Mouse (Mus musculus) embryonic fibroblast, embryonic 13.5 days (primary cell): Measurements from ENCODE around the gene Slc22a15. TPM values are rescaled to one million over a fixed set of nuclear protein-coding genes. Genes with fewer than 3 reads are reported as not detected.

Source experiments
- H3K27ac ChIP-seq: 2 replicates; pipeline ENCODE4 v1.5.1; 2012; ENCODE audit warnings: low read length, control low read depth, inconsistent platforms; ENCODE audit not compliant: insufficient read depth
- H3K4me1 ChIP-seq: 2 replicates; pipeline ENCODE4 v1.6.1; 2011; ENCODE audit warnings: low read length; ENCODE audit not compliant: control insufficient read depth, insufficient read depth
- H3K4me3 ChIP-seq: 2 replicates; pipeline ENCODE4 v1.5.1; 2011; ENCODE audit warnings: mild to moderate bottlenecking, control low read depth, low read length; ENCODE audit not compliant: insufficient read depth
- CTCF ChIP-seq: IDR thresholded peaks from 2 replicates; pipeline ENCODE4 v1.5.1; 2011; ENCODE audit warnings: mild to moderate bottlenecking, control low read depth, low read length, moderate library complexity, borderline replicate concordance; ENCODE audit not compliant: insufficient read depth
- POLR2A ChIP-seq: IDR thresholded peaks from 2 replicates; pipeline ENCODE4 v1.6.1; 2011; ENCODE audit warnings: low read depth, mild to moderate bottlenecking, control low read depth, low read length, moderate library complexity
- polyA plus RNA-seq: library from polyadenylated mRNA; stranded (reverse); fragments of >200 nt; gene quantifications from 2 replicates; pipeline ENCODE4 v1.2.4, GENCODE M21; 2011; ENCODE audit warnings: low read depth; ENCODE audit not compliant: missing spikeins, insufficient read length

The Slc22a15 gene
- polyA plus RNA-seq, 1 experiment: 8.1 TPM

DNA sequence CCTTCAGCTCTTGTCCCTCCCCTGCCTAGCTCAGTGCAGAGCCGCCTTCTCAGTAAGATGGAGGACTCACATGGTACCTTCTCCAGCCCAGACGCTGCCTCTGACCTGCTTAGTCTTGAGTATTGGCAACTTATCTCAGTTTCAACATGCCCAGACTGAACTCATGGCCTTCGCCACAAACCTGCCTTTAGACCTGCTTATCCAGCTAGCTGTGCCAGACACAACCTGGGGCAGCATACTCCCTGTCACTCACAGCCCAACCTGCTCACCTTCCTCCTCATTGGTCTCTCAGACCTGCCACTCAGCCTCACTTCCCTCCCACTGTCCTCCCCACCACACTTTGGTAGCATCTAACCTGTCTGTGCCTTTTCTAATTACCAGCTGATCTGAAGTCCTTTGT lies 108.2 kb downstream of the Slc22a15 start:
- Histone ChIP-seq H3K27ac (no peak overlapping the region), H3K4me1 (no peaks in the 10 kb centered on the region), H3K4me3 (no peak overlapping the region)
- TF ChIP-seq CTCF (no peak), POLR2A (no peak)

DNA sequence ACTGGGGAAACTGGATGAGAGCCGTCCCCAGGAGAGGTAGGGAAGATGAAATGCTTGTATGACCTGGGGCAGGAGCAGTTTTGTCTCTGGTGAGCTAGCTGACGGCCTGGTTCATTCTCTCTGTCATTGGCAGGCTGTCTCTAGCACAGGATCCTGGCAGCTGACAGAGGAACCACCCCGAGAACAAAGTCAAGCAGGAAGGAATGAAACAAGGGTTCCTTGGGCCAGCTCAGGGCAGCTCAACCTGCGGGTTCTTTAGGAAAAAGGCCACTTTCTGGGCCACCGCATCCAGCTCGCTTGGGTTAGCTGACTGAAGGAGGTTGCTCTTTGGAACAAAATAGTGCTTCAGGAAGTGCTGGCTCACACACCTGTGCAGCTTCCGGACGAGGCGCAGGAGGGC lies 109.5 kb downstream of the Slc22a15 start:
- Histone ChIP-seq H3K4me3 (no peak overlapping the region), H3K27ac (no peak overlapping the region), H3K4me1 (no peaks in the 10 kb centered on the region)
- TF ChIP-seq CTCF: no peak
- no peak for TF ChIP-seq POLR2A

DNA sequence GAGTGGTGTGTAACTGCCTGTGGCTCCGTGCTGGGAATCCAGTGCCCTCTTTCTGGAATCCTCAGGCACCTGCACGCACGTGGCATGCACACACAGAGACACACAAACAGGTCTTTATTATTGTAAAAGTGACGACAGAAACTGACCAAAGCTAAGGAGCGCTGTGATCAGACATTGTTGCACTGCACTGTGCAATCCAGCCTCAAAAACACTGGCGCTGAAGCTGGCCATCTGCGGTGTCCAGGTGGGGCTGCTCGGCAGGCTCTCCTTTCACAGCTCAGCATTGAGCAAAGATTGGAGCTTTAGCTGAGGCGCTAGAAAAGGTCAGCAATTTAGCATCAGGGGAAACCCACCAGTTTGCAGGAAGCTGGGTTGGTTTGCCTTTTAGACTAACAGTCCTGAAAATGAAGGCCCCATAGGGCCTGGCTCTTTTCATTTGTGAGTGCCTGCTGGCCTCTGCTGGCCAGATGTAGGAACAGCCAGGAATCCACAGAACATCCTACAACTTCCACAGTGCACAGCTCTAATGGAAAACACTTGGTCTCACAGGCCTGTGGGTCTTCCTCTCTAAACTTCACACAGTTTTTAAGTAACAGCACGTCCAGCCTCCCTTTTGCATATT lies 111.8 kb downstream of the Slc22a15 start:
- Histone ChIP-seq H3K27ac (no peak overlapping the region), H3K4me1 (0 out of 2 replicates have a peak, but pooled peaks cover 2% of the 10 kb centered on the region), H3K4me3 (no peak overlapping the region)
- no peak for TF ChIP-seq POLR2A
- TF ChIP-seq CTCF: peak; percentile 41; the same call in 1 of the 2 replicates

DNA sequence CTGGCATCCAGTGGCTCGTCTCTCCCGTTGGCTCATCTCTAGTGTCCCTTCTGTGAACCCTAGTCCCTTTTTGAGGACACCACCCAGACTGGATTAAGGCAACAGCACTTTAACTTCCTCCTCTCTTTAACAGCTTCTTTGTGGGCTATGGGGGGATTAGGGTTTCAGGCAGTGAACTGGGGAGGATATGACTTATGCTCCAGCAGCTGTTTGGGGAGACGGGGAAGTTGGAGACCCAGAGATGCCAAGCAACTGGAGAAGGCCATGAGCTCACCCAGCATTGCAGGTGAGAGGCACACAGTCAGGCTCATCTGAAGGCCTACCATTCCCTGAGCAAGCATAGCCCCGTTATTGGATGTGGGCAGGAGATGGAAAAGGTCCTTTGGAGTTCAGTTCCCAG lies 112.3 kb downstream of the Slc22a15 start:
- Histone ChIP-seq H3K4me1 (peaks cover 4% of the 10 kb centered on the region; the same call in 1 of the 2 replicates), H3K4me3 (no peak overlapping the region), H3K27ac (no peak overlapping the region)
- TF ChIP-seq POLR2A (no peak), CTCF (no peak)

DNA sequence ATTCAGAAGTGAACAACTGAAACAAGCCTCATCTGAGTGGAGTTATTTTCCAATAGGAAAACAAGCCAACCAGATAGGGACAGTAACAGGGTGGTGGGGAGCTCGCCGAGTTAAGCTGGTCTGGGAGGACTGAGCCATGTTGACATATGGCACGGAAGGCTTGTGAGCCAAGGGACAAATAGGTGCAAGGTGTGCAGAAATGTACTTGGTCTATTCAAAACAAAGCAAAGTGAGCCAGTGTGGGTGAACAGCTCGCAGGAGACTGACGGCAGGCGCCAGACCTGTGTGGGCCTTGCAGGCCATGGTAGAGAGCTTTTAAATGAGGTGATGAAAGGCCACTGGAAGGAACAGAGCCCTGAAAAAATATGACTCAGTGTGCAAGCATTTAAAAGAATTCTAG lies 116.6 kb downstream of the Slc22a15 start:
- no peak for TF ChIP-seq POLR2A
- Histone ChIP-seq H3K4me1 (peaks cover 4% of the 10 kb centered on the region; the same call in 1 of the 2 replicates), H3K27ac (no peak overlapping the region), H3K4me3 (no peak overlapping the region)

DNA sequence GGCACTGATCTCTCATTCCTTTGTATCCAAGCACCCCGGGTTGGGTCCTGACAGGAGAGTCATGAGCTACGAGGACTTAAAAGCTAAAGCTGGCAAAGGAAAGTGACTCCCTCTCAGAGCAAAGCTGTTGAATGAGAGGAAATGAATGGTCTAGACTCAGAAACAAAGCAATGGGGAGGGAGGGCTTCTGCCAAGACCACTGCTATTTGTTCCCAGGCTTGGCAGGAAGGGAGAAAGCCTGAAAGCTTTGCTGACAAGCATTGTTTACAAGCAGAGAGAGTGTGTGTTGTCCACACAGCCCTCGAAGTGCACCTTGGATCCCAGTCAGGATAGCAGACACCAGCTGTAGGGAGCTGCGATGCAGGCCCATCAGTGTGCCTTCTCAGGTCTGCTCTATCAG lies 117.3 kb downstream of the Slc22a15 start:
- peaks cover 4% of the 10 kb centered on the region; the same call in 1 of the 2 replicates for H3K4me1 ChIP-seq
- no peak overlapping the region for H3K4me3 ChIP-seq
- no peak overlapping the region for H3K27ac ChIP-seq
- TF ChIP-seq POLR2A (no peak), CTCF (no peak)

DNA sequence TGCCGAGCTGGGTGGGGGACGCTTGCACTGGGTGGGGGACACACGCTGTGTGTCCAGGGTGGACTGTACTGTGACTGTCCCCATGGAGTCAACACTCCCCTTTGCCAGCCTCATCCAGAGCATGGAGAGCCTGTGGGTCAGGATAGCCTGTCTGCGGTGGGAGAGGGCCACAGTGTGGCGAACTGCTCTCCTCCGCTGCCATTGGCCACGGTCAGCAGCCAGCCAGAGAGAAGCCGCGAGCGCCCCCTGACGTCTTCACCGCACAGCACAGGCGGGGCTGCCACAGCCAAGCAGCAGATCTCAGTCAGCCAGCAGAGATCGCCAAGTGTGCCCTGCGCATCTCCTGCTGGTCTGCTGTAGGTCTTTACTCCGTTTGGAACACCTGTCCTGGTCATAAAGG lies 118.1 kb downstream of the Slc22a15 start:
- TF ChIP-seq POLR2A (no peak), CTCF (peak; percentile 69)
- H3K4me3 ChIP-seq: no peak overlapping the region
- H3K27ac ChIP-seq: no peak overlapping the region
- H3K4me1 ChIP-seq: peaks cover 4% of the 10 kb centered on the region; the same call in 1 of the 2 replicates

Other genes with a start within 250 kb of the Slc22a15 start
- 2.1 and 2.5 TPM in 2 replicates for gene Mab21l3, start 75.5 kb downstream of the Slc22a15 start, polyA plus RNA-seq
- not detected in 2 replicates for gene Nhlh2, start 85.6 kb upstream of the Slc22a15 start, polyA plus RNA-seq
- 0.20 and 1.2 TPM in 2 replicates for gene Casq2, start 162.0 kb upstream of the Slc22a15 start, polyA plus RNA-seq